Mouse (Mus musculus) hindbrain, postnatal 0 days (tissue): Measurements from ENCODE around the gene Ddx11. TPM values are rescaled to one million over a fixed set of nuclear protein-coding genes. Genes with fewer than 3 reads are reported as not detected.

Experiments
- ATAC-seq: fragments of 200-750 bp; cut with Nextera tagmentation; 2 replicates; pipeline ENCODE4 v1.8.0; 2017; ENCODE audit warnings: mild to moderate bottlenecking, moderate TSS enrichment, moderate library complexity
- DNase-seq: peaks from one replicate; pipeline ENCODE4 v3.0.0-alpha.2; 2015; ENCODE audit warnings: low spot score
- H3K27ac ChIP-seq: fragments of 300-500 bp; sonication (generic); 2 replicates; pipeline ENCODE4 v1.5.1; 2014; ENCODE audit warnings: mild to moderate bottlenecking
- H3K27me3 ChIP-seq: fragments of 300-500 bp; sonication (generic); 2 replicates; pipeline ENCODE4 v1.6.1; 2014; ENCODE audit warnings: low read length, mixed read lengths; ENCODE audit not compliant: insufficient read depth
- H3K36me3 ChIP-seq: fragments of 300-500 bp; sonication (generic); 2 replicates; pipeline ENCODE4 v1.6.1; 2014; ENCODE audit warnings: low read length, mixed read lengths; ENCODE audit not compliant: insufficient read depth
- H3K4me1 ChIP-seq: fragments of 300-500 bp; sonication (generic); 2 replicates; pipeline ENCODE4 v1.6.1; 2014; ENCODE audit warnings: antibody characterized with exemption, low read length, mixed read lengths; ENCODE audit not compliant: insufficient read depth
- H3K4me2 ChIP-seq: fragments of 300-500 bp; sonication (generic); 2 replicates; pipeline ENCODE4 v1.6.1; 2014; ENCODE audit warnings: low read depth, mild to moderate bottlenecking, low read length, moderate library complexity, mixed read lengths
- H3K4me3 ChIP-seq: fragments of 300-500 bp; sonication (generic); 2 replicates; pipeline ENCODE4 v1.5.1; 2014; ENCODE audit warnings: low read length
- H3K9ac ChIP-seq: fragments of 300-500 bp; sonication (generic); replicated peaks from 2 replicates; pipeline ENCODE4 v1.6.1; 2014; ENCODE audit warnings: mild to moderate bottlenecking, low read length, moderate library complexity, mixed read lengths
- H3K9me3 ChIP-seq: fragments of 300-500 bp; sonication (generic); 2 replicates; pipeline ENCODE4 v1.6.1; 2016; ENCODE audit warnings: low read length, mixed read lengths
- CTCF ChIP-seq: IDR thresholded peaks from 2 replicates; pipeline ENCODE4 v1.5.1; 2016; ENCODE audit warnings: antibody characterized with exemption, control low read depth, low read depth
- WGBS: fragments of 180-500 bp; shearing (Covaris S2); extraction: QIAGEN DNeasy Blood & Tissue Kit; methylation state at CpG from one replicate; pipeline ENCODE4 v1.1.7; 2014; 5-methylcytosine and 5-hydroxymethylcytosine counted together
- polyA plus RNA-seq: library from polyadenylated mRNA; unstranded; fragments of >200 nt; fragmentation: Nextera tagmentation; extraction: Ambion mirVana; gene quantifications from 2 replicates; pipeline ENCODE4 v1.2.1, GENCODE M21; 2015
- total RNA-seq: library from RNA; depleted of rRNA; stranded (reverse); fragments of >200 nt; gene quantifications from 2 replicates; pipeline ENCODE4 v1.2.3, GENCODE M21; 2014

Gene Ddx11
- total and polyA plus RNA-seq, 2 experiments from 2014 or later: 4.0 to 12.4 TPM

- 0 out of 2 replicates have a peak, but pooled peaks have one; percentile 27 for TF ChIP-seq CTCF
- no peaks in the 10 kb centered on the region for H3K27me3 ChIP-seq
- WGBS: under 1% methylated on average over 41 of the region's 41 CpGs
- H3K9ac ChIP-seq: peak within 1 kb of the TSS; percentile 77
- H3K4me1 ChIP-seq: peaks cover 6% of the 10 kb centered on the region
- peak within 1 kb of the TSS; percentile 62 for H3K4me2 ChIP-seq
- peaks cover 27% of the 10 kb centered on the region for H3K36me3 ChIP-seq
- H3K4me3 ChIP-seq: peak within 1 kb of the TSS; percentile 88
- peak within 1 kb of the TSS; percentile 69 for H3K27ac ChIP-seq
- ATAC-seq (peak; percentile 97), DNase-seq (peak; percentile 96)
- no peaks in the 10 kb centered on the region for H3K9me3 ChIP-seq
Observed at GRCm38 (mm10) chr17:66111402-66111959, 11.8 kb upstream of the Ddx11 start, which contains the start of gene Washc1. Washc1 (plus strand) TSS chr17:66111545.

- Histone ChIP-seq H3K4me1 (peaks cover 6% of the 10 kb centered on the region), H3K27ac (peak overlapping the region; percentile 69; the same call in 1 of the 2 replicates), H3K9ac (peak overlapping the region; percentile 77), H3K9me3 (no peaks in the 10 kb centered on the region), H3K36me3 (peaks cover 34% of the 10 kb centered on the region), H3K27me3 (no peaks in the 10 kb centered on the region), H3K4me3 (peak overlapping the region; percentile 88), H3K4me2 (peak overlapping the region; percentile 62)
- no peak for ATAC-seq
- no peak for TF ChIP-seq CTCF
- DNase-seq: no peak
- WGBS: 39% methylated on average over 4 of the region's 4 CpGs
Observed at GRCm38 (mm10) chr17:66112166-66112565, 11.2 kb upstream of the Ddx11 start.

DNA sequence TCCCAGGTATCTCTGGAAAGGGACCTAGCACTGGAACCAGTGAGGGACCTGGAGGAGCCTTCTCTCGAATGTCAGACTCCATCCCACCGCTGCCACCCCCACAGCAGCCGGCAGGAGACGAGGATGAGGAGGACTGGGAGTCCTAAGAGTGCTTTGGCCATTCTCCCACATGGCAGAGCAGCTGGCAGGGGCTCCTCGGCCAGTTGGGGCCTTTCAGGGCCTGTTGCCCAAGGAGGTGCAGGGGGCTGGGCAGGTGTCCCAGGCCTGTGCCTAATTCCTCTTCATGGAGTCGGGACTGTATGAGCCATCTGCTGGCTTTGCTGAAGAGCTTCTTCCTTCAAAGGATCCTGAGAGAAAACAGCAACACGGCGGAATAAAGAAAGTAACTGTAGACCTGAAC is 4.3 kb upstream of the Ddx11 start:
- no peaks in the 10 kb centered on the region for H3K9me3 ChIP-seq
- H3K27ac ChIP-seq: no peak overlapping the region
- no peaks in the 10 kb centered on the region for H3K27me3 ChIP-seq
- H3K36me3 ChIP-seq: peaks cover 61% of the 10 kb centered on the region
- H3K9ac ChIP-seq: no peak overlapping the region
- 66% methylated on average over 8 of the region's 8 CpGs for WGBS
- no peak for DNase-seq
- no peak for ATAC-seq
- H3K4me3 ChIP-seq: no peak overlapping the region
- no peaks in the 10 kb centered on the region for H3K4me1 ChIP-seq
- H3K4me2 ChIP-seq: no peak overlapping the region
- TF ChIP-seq CTCF: no peak

DNA sequence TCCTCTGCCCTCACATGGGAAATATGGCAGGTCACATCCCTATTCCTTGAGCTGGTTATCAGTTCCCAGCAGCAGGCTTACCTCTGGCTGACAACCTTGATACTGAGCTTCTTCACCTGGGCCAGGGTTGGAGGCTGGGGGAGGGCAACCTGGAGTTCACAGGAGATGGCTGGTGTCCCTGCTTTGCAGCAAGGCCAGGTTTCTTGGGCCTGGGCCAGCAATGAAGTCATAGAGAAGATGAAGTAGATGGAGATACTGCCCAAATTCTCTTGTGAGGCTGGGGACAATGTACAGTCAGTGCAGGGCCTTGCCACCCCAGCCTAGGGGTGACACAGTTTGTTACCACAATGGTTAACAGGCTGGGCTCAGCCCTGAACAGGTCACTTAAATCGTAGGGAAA is 2.6 kb upstream of the Ddx11 start:
- H3K9me3 ChIP-seq: no peaks in the 10 kb centered on the region
- ATAC-seq: no peak
- TF ChIP-seq CTCF: no peak
- no peak overlapping the region for H3K27ac ChIP-seq
- no peak for DNase-seq
- H3K27me3 ChIP-seq: no peaks in the 10 kb centered on the region
- peaks cover 45% of the 10 kb centered on the region for H3K36me3 ChIP-seq
- no peaks in the 10 kb centered on the region for H3K4me1 ChIP-seq
- H3K9ac ChIP-seq: no peak overlapping the region
- WGBS: 86% methylated on average over 1 of the region's 1 CpGs
- H3K4me2 ChIP-seq: no peak overlapping the region
- no peak overlapping the region for H3K4me3 ChIP-seq

DNA sequence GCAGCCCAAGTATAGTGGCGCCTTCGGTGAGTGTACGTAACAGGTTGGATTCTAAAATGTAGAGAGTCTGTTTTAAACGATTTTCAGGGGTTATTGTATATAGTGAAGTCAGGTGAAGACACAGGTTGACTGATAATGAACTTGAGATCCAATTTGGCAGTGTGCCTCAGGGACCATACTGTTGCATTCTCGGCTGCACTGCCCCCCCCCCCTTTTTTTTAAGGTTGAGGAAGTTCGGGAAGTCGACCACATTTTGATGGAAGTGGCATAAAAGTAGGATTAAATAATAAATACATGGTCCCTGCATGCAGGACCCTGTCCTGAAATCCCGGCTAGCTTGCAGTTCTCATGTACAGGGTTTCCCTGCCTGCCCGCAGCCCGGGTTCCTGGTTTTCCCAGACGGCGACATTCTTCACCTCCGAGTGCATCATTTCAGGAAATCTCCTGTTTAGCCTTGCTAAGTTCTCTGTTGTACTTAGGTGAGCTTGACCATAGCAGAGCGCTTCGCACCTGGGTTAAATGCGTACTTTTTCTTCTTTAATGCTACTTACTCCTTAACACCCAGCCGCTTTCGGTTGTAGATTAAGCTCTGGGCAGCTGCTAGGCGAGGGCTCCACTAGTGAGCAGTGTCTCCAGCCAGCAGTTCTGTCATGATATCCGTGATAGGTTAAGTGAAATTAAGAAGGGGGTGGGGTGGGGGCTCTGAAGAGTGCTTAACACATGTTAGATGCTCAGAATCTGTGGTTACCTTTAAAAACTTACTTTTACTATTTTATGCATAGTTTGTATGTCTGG is 693 bp downstream of the Ddx11 start:
- peak overlapping the region; percentile 38; the same call in 1 of the 2 replicates for H3K9ac ChIP-seq
- DNase-seq (no peak), ATAC-seq (no peak)
- no peaks in the 10 kb centered on the region for H3K9me3 ChIP-seq
- H3K27ac ChIP-seq: peak overlapping the region; percentile 69; the same call in 1 of the 2 replicates
- no peak for TF ChIP-seq CTCF
- peaks cover 13% of the 10 kb centered on the region for H3K36me3 ChIP-seq
- peak overlapping the region; percentile 80 for H3K4me3 ChIP-seq
- H3K4me2 ChIP-seq: peak overlapping the region; percentile 75
- H3K27me3 ChIP-seq: no peaks in the 10 kb centered on the region
- no peaks in the 10 kb centered on the region for H3K4me1 ChIP-seq
- 3% methylated on average over 20 of the region's 20 CpGs for WGBS

- Histone ChIP-seq H3K27ac (no peak overlapping the region), H3K4me1 (no peaks in the 10 kb centered on the region), H3K4me2 (no peak overlapping the region), H3K9ac (no peak overlapping the region), H3K4me3 (no peak overlapping the region), H3K27me3 (no peaks in the 10 kb centered on the region), H3K9me3 (no peaks in the 10 kb centered on the region), H3K36me3 (0 out of 2 replicates have a peak, but pooled peaks cover 4% of the 10 kb centered on the region)
- DNase-seq (peak; percentile 8), ATAC-seq (no peak)
- WGBS: 76% methylated on average over 5 of the region's 5 CpGs
- no peak; the same call in 1 of the 2 replicates for TF ChIP-seq CTCF
Observed at GRCm38 (mm10) chr17:66125211-66125610, 1.9 kb downstream of the Ddx11 start.

GRCm38 (mm10) chr17:66130371-66130770 is 7.1 kb downstream of the Ddx11 start:
- Histone ChIP-seq H3K4me2 (no peak overlapping the region), H3K4me3 (no peak overlapping the region), H3K9me3 (no peaks in the 10 kb centered on the region), H3K36me3 (0 out of 2 replicates have a peak, but pooled peaks cover 16% of the 10 kb centered on the region), H3K9ac (no peak overlapping the region), H3K27ac (no peak overlapping the region), H3K27me3 (no peaks in the 10 kb centered on the region), H3K4me1 (no peaks in the 10 kb centered on the region)
- DNase-seq: no peak
- 75% methylated on average over 9 of the region's 9 CpGs for WGBS
- TF ChIP-seq CTCF: no peak
- ATAC-seq: no peak
